Mouse (Mus musculus) c-Kit-positive CD71-negative TER-119-negative erythroid progenitor cells, embryonic 14.5 days (primary cell): ENCODE results near the gene Gm4450.
"Not testable (repeated sequence)": the region's sequence is repeated elsewhere in the genome, so short reads cannot be mapped to it uniquely, and the experiment has no call there.

Experiments
- DNase-seq: peaks from one replicate; pipeline ENCODE4 v3.0.0-alpha.2; 2013; ENCODE audit warnings: low read depth

The Gm4450 gene

DNA sequence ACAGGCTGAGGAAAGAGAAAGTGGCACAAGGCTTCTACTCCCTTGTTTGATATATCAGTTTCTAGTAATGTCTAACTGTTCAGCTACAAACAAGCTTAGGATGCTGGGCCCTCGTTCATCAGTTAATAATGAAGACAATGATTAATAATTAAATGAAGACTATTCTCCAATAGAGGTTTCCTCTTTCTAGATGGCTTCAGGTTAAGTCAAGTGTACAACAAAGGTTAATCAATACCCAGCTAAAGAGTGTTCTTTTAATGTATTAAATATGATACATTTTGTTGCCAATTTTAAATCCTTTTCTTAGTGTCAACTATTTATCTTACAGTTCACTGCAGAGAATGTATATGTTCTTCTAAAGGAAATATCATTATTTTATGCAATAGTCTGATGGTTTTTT, at the start of gene Gm4450:
TSS of gene Gm4450 (minus strand) at position 101 of the 400 bp plus-strand sequence.
- DNase-seq = not testable (repeated sequence)

DNA sequence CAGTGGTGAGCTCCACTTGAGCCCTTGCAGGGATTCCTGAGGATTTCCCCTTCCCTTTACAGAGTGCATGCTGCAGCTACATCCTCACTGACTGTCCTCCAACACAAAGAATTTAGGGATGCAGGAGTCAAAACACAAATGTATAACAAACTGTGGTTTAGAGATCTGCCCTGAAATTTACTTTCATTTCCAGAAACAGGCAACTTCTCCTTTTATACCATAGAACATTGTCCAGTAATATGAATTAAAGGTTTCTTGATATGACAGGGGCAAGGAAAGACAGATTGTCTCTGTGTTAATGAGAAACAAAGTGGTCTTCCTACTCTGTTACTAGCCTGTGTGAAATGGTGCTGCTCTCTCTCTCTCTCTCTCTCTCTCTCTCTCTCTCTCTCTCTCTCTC, 40.5 kb upstream of the Gm4450 start:
- not testable (repeated sequence) for DNase-seq

DNA sequence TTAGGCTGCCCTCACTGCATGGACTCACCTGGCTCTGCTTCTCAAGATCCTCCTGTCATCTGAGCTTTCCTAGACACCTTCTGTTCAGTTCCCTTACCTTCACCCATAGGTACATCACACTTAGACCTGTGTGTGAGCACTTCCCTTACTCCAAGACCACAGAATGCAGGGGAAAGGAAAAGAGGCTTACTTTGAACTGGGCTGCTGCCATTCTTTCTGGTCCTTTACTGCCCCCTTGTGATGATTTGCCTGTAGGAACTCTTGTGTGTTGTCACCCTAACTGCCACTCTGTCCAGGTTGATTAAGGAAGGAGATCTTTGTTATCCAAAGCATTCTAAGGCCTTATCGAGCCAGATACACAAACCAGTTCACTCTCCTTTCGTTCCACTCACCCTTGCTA, 39.8 kb upstream of the Gm4450 start:
- not testable (repeated sequence) for DNase-seq

DNA sequence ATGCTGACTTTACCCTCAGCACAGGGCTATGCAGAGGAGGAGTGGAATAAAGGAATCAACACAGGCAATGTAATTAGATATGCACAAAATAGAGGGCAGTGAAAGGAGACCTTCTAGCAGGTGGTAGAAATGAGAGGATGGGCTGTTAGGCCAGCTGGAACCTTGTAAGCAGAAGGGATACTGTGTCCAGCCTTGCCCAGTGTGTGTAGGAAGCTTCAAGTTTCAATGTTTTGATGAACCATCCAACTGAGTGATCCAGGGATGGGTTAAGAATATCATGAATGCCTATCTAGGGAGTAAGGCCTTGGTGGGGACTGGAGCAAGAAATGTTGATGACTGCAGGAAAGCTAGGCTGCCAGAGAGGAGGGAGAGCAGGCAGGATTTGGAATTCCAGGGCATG, 38.1 kb upstream of the Gm4450 start:
- not testable (repeated sequence) for DNase-seq

DNA sequence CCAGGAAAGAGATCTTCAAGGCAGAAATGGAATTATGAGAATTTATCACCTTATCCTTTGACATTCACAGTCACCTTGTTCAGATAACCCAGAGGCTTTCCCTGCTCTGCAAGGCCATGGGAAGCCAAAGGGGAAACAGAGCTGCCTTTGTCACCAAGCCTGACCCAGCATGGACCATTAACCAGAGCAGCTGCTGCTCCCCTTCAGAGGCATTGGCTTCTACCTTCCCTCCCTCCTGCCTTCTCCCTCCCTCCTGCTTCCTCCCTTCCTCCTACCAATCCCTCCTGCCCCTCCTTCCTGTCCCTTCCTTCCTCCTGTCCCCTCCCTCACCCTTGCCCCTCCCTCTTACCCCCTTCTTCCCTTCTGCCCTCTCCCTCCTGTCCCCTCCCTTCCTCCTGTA, 37.3 kb upstream of the Gm4450 start:
- not testable (repeated sequence) for DNase-seq

DNA sequence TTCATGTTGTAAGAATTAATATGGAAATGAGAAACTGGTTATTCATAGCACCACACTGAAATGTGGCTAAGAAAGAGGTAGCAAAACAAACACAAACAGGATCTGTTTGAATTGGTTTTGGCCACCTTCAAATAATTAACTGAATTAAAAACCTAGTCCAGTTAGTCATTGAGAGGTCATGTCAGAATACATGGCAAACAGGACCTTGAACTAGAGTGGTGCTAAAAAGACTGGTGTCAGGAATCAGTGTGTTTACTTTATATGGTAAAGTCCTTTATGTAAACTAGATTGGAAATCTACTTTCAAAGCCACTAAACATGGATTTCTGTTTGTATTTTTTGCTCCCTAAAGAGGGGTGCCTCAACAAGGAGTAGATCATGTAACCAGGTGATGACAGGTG, 14.6 kb upstream of the Gm4450 start:
- DNase-seq = not testable (repeated sequence)

DNA sequence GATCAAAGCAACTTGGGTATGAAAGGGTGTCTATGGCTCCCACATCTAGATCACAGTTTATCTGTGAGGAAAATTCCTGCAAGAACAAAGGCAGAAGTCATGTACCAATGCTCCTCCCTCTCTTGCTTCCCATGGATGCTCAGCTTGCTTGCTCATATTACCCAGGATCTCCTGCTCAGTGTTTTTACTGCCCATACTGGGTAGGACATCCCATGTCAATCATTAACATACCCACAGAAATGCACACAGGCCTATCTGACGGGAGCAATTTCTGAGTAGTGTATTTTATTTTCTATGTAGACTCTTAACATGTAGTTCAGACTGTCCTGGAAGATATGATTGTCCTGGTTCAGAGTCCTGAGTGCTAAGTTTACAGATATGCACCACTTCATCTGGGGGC, 14.1 kb upstream of the Gm4450 start:
- not testable (repeated sequence) for DNase-seq

DNA sequence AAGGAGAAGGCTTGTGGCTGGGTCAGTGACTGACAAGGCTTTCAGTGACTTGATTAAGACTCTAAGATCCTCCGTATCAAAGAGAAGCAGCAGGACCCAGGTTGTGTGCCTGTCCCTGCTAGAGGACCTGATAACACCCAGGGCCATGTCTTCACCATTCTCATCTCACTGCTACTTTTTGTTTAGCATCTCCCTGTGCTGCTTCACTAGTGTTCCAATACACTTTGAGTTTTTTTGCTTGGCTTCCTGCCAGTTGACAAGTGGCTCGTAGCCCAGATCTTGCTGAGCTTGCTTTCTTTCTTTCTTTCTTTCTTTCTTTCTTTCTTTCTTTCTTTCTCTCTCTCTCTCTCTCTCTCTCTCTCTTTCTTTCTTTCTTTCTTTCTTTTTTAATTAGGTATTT, 12.4 kb upstream of the Gm4450 start:
- not testable (repeated sequence) for DNase-seq

DNA sequence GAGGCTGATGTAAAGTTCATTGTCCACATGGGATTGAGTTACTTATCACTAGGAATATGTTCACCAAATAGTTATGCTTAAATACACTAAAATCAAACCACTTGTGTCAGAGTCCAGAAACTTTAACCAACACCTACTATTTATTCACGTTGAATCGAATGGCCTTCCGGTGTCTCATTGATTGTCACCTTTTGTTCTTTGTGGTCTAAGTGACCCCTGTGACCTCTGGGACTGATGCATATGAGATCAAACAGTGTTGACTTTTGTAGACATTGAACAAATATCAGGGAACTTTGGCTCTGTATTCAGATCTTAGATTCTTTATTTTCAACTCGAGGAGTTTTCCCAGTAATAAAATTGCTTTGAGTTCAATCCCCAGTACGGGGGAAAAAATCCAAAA, 3.1 kb downstream of the Gm4450 start:
- DNase-seq = not testable (repeated sequence)

DNA sequence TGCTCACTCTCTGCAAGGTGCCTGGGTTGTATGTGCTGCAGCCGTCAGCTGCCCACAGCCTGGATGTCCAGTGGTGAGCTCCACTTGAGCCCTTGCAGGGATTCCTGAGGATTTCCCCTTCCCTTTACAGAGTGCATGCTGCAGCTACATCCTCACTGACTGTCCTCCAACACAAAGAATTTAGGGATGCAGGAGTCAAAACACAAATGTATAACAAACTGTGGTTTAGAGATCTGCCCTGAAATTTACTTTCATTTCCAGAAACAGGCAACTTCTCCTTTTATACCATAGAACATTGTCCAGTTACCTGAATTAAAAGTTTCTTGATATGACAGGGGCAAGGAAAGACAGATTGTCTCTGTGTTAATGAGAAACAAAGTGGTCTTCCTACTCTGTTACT, 13.0 kb downstream of the Gm4450 start:
- not testable (repeated sequence) for DNase-seq

DNA sequence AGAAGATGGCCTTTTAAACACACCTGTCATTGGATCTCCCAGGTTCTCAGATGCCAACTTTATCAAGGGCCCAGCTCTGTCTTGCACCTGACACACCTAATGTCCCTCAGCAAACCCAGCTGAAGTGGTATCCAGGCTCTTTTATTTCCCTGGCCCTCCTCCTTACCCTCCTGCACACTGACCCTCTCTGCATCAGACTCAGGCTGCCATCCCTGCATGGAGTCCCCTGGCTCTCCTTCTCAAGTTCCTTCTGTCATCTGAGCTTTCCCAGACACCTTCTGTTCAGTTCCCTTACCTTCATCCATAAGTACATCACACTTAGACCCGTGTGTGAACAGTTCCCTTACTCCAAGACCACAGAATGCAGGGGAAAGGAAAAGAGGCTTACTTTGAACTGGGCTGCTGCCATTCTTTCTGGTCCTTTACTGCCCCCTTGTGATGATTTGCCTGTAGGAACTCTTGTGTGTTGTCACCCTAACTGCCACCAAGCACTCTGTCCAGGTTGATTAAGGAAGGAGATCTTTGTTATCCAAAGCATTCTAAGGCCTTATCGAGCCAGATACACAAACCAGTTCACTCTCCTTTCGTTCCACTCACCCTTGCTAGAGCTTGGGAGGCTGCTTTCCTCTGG, 13.7 kb downstream of the Gm4450 start:
- DNase-seq = not testable (repeated sequence)

DNA sequence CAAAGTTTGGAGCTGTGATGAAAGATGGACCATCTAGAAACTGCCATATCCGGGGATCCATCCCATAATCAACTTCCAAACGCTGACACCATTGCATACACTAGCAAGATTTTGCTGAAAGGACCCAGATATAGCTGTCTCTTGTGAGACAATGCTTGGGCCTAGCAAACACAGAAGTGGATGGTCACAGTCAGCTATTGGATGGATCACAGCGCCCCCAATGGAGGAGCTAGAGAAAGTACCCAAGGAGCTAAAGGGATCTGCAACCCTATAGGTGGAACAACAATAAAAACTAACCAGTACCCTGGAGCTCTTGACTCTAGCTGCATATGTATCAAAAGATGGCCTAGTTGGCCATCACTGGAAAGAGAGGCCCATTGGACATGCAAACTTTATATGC, 14.7 kb downstream of the Gm4450 start:
- DNase-seq = not testable (repeated sequence)

DNA sequence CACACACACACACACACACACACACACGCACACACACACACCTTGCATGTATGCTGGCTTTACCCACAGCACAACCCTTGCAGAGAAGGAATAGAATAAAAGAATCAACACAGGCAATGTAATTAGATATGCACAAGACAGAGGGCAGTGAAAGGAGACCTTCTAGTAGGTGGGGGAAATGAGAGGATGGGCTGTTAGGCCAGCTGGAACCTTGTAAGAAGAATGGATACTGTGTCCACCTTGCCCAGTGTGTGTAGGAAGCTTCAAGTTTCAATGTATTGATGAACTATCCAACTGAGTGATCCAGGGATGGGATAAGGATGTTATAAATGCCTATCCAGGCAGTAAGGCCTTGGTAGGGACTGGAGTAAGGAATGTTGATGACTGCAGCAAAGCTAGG, 21.9 kb downstream of the Gm4450 start:
- no peak for DNase-seq

DNA sequence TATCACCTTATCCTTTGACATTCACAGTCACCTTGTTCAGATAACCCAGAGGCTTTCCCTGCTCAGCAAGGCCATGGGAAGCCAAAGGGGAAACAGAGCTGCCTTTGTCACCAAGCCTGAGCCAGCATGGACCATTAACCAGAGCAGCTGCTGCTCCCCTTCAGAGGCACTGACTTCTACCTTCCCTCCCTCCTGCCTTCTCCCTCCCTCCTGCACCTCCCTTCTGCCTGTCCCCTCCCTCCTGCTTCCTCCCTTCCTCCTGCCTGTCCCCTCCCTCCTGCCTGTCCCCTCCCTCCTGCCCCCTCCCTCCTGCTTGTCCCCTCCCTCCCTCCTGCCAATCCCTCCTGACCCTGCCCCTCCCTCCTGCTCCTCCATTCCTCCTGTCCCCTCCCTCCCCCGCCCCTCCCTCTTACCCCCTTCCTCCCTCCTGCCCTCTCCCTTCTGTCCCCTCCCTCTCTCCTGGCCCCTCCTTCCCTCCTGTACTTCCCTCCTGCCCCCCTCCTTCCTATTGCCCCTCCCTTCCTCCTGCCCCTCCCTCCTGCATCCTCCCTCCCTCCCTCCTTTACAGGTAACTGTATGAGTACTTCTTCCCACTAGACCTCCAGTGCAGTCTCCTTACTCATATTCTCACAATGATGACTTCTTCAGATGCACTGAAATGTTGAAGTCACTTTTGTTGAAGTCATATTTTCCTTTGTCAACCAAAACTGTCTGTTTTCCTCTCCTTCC, 22.7 kb downstream of the Gm4450 start:
- no peak for DNase-seq

DNA sequence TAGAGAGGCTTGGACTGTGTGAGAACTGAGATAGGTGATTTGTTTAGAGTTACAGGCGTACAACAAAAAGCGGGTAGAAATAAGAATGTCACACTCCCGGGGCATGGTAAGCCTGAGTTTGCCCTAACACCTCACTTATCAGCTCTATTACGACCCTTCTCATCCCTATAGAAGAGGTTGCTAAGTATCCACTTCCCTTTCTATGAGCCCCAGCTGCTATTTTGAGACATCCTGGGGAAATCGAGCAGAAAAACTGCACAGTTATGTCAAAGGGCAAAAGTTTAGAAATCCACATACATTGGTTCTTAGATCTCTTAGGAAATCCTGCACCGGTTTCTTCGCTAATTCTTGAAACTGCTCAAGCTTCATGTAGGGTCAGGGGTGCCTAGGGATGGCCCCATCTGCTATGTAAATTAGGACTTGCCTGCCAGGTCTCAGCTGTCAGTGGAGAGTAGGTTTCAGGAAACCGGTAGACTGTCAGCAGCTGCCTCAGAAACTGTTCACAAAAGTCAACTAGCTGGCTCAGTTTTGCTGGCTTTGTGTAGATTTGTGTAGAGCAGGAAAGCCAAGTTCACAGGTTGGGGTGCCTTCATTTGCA, 27.9 kb downstream of the Gm4450 start:
- no peak for DNase-seq

DNA sequence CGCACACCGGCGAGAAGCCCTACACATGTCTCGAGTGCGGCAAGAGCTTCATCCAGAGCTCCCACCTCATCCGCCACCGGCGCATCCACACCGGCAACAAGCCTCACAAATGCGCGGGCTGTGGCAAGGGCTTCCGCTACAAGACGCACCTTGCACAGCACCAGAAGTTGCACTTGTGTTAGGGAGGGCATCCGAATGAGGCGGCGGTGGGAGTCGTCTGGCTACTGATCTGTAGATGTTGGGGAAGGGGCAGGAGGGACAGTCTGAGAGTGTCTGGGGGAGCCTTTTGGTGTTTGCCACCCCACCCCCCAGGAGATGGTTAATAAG, 28.5 kb downstream of the Gm4450 start:
- no peak for DNase-seq

DNA sequence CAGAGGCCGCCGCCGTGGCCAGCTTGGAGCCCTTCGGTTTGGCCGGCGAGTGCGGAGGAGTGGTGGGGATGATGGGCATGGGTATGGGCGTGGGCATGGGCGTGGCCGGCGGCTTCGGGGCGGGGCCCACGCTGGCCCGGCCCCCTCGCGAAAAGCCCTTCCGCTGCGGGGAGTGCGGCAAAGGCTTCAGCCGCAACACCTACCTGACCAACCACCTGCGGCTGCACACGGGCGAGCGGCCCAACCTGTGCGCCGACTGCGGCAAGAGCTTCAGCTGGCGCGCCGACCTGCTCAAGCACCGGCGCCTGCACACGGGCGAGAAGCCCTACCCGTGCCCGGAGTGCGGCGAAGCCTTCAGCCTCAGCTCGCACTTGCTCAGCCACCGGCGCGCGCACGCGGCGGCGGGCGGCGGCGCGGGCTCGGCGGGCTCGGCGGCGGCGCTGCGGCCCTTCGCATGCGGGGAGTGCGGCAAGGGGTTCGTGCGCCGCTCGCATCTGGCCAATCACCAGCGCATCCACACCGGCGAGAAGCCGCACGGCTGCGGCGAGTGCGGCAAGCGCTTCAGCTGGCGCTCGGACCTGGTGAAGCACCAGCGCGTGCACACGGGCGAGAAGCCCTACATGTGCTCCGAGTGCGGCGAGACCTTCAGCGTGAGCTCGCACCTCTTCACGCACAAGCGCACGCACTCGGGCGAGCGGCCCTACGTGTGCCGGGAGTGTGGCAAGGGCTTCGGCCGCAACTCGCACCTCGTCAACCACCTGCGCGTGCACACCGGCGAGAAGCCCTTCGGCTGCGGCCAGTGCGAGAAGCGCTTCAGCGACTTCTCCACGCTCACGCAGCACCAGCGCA, 29.1 kb downstream of the Gm4450 start:
- peak; percentile 30 for DNase-seq

DNA sequence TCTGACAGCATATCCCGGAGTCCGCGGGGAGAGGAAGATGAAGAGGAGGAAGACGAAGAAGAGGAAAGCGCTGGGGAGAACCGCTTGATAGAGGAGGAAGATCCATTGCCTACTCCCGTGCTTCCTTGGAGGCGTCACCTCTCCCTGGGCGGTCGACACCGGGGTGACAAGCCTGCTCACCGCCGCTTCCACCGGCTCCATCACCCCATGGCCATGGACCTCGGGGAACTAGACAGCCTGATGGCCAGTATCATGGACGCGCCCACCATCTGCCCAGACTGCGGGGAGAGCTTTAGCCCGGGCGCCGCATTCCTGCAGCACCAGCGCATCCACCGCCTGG, 29.7 kb downstream of the Gm4450 start:
- no peak for DNase-seq

DNA sequence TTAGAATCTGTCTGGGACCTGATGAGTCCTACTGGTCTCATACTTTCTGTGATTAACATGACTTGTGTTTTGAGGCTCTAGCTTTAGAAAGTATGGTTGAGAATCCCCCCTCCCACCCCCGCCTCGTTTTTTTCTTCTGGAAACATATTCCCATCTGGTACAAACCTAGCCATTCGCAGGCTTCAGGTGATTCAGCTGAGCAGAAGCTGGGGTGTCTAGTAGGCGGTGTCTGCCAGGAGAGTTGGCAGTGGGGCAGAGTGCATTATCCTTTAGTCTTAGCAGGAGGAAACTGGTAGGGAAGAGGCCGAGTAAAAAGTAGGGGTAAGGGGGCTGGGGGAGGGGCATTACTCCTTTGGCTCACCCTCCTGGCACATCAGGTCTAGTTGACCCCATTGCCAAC, 30.2 kb downstream of the Gm4450 start:
- no peak for DNase-seq

DNA sequence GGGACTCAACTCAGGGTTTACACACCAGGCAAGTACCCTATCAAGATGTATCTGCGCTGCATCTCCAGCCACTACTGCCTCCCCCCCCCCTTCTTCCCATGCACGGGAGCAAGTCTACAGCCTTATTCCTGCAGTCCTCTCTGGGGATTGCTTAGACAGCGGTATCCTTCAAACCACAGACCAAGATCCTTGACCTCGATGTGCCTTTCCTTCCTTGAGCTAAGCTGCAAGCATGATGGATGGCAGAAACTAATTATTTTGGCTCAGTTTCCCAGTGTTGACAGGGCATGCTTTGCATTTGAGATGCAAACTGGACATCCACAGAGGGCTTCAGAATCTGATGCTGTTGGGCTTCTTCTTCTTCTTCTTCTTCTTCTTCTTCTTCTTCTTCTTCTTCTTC, 34.0 kb downstream of the Gm4450 start:
- no peak for DNase-seq

DNA sequence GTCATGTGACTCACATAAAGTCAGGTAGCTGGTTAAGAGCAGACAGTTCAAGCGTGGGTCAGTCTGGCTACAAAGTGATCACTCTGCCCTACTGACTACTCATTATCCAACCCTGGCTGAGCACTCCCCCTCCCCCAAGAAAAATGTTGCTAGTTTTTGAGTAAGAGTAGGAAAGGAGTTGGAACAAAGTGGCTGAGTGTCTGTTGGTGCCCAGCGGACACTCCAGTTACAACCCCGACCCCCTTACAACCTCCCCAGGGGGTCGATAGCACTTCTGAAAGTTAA, 37.2 kb downstream of the Gm4450 start:
- no peak for DNase-seq

DNA sequence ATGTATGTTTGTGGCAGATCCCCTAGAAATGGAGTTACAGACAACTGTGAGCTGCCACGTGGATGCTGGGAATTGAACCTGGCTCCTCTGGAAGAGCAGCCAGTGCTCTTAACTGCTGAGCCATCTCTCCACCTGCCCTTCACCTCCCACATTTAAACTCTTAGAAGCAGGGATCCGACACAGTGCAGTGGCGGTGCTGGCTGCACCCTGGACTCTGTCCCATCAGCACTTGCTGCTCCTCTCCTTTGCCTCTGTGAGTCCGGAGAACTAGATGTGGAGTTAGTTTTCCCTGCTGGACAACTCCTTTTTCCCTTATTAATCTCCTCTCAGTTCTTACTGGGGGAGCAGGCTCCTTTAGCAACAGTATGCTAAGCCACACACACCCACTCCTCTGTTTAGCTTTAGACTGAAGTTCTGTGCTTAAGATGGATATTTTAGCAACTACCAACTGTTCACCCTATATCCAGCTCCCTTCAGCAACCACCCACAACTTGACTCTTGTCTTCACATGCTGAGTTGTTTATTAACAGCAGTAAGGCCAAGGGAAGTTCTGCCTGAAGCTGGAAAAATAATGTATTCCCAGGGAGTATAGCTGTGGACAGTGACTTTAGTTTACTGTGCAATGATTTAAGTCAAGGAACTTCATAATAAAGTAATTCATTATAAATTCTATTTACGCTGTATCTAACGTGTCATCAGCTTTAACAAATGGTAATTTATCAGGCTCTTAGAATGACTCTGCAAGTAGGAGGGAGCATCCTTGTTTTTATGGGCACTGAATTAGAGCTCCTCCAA, 37.7 kb downstream of the Gm4450 start:
- DNase-seq = no peak
